Mouse (Mus musculus) neural tube, embryonic 11.5 days (tissue): Measurements from ENCODE around the gene Kif26b. TPM values are rescaled to one million over a fixed set of nuclear protein-coding genes. Genes with fewer than 3 reads are reported as not detected.

Source experiments
- ATAC-seq: fragments of 200-750 bp; cut with Nextera tagmentation; 2 replicates; pipeline ENCODE4 v1.8.0; 2017; ENCODE audit warnings: moderate number of reproducible peaks, mild to moderate bottlenecking, moderate TSS enrichment, moderate library complexity; ENCODE audit not compliant: insufficient read depth, low FRiP score, low TSS enrichment
- DNase-seq: peaks from one replicate; pipeline ENCODE4 v3.0.0-alpha.2; 2015; ENCODE audit warnings: low spot score
- H3K27ac ChIP-seq: fragments of 300-500 bp; sonication (generic); 2 replicates; pipeline ENCODE4 v1.5.1; 2014; ENCODE audit warnings: low read depth, mild to moderate bottlenecking, low read length
- H3K27me3 ChIP-seq: fragments of 300-500 bp; sonication (generic); 2 replicates; pipeline ENCODE4 v1.6.1; 2014; ENCODE audit warnings: mild to moderate bottlenecking, low read length, mixed read lengths; ENCODE audit not compliant: control insufficient read depth, insufficient read depth
- H3K36me3 ChIP-seq: fragments of 300-500 bp; sonication (generic); 2 replicates; pipeline ENCODE4 v1.6.1; 2014; ENCODE audit warnings: mild to moderate bottlenecking, low read length, moderate library complexity, mixed read lengths; ENCODE audit not compliant: control insufficient read depth, insufficient read depth
- H3K4me1 ChIP-seq: fragments of 300-500 bp; sonication (generic); 2 replicates; pipeline ENCODE4 v1.6.1; 2014; ENCODE audit warnings: low read length, mixed read lengths; ENCODE audit not compliant: control insufficient read depth, insufficient read depth
- H3K4me2 ChIP-seq: fragments of 300-500 bp; sonication (generic); 2 replicates; pipeline ENCODE4 v1.6.1; 2014; ENCODE audit warnings: low read depth, mild to moderate bottlenecking, moderate library complexity
- H3K4me3 ChIP-seq: fragments of 300-500 bp; sonication (generic); 2 replicates; pipeline ENCODE4 v1.5.1; 2014; ENCODE audit warnings: low read depth, low read length
- H3K9ac ChIP-seq: fragments of 300-500 bp; sonication (generic); 2 replicates; pipeline ENCODE4 v1.6.1; 2014; ENCODE audit warnings: mild to moderate bottlenecking, low read length
- H3K9me3 ChIP-seq: fragments of 300-500 bp; sonication (generic); 2 replicates; pipeline ENCODE4 v1.6.1; 2016; ENCODE audit warnings: low read length; ENCODE audit not compliant: control insufficient read depth
- WGBS: fragments of 180-500 bp; shearing (Covaris S2); extraction: QIAGEN DNeasy Blood & Tissue Kit; methylation state at CpG from one replicate; pipeline ENCODE4 v1.1.7; 2014; 5-methylcytosine and 5-hydroxymethylcytosine counted together
- polyA plus RNA-seq: library from polyadenylated mRNA; unstranded; fragments of >200 nt; fragmentation: Nextera tagmentation; extraction: Ambion mirVana; gene quantifications from 2 replicates; pipeline ENCODE4 v1.2.1, GENCODE M21; 2014

Gene Kif26b
- polyA plus RNA-seq, 1 experiment from 2014 or later, result 6.5 TPM

- DNase-seq (no peak), ATAC-seq (no peak)
- H3K9me3 ChIP-seq, result no peaks in the 10 kb centered on the region
- no peaks in the 10 kb centered on the region for H3K36me3 ChIP-seq
- no peak overlapping the region for H3K4me2 ChIP-seq
- H3K4me3 ChIP-seq, result no peak overlapping the region
- WGBS, result 89% methylated on average over 6 of the region's 6 CpGs
- no peak overlapping the region for H3K9ac ChIP-seq
- no peaks in the 10 kb centered on the region; the same call in 1 of the 2 replicates for H3K4me1 ChIP-seq
- no peaks in the 10 kb centered on the region for H3K27me3 ChIP-seq
- no peak overlapping the region for H3K27ac ChIP-seq
Observed at GRCm38 (mm10) chr1:178769988-178770387, 241.1 kb downstream of the Kif26b start.

GRCm38 (mm10) chr1:178770626-178771362 lies 241.9 kb downstream of the Kif26b start:
- Histone ChIP-seq H3K4me2 (no peak overlapping the region), H3K9me3 (no peaks in the 10 kb centered on the region), H3K36me3 (no peaks in the 10 kb centered on the region), H3K27ac (no peak overlapping the region), H3K4me1 (no peaks in the 10 kb centered on the region; the same call in 1 of the 2 replicates), H3K4me3 (no peak overlapping the region), H3K9ac (no peak overlapping the region), H3K27me3 (no peaks in the 10 kb centered on the region)
- DNase-seq (peak; percentile 22), ATAC-seq (no peak)
- 68% methylated on average over 6 of the region's 7 CpGs for WGBS

DNA sequence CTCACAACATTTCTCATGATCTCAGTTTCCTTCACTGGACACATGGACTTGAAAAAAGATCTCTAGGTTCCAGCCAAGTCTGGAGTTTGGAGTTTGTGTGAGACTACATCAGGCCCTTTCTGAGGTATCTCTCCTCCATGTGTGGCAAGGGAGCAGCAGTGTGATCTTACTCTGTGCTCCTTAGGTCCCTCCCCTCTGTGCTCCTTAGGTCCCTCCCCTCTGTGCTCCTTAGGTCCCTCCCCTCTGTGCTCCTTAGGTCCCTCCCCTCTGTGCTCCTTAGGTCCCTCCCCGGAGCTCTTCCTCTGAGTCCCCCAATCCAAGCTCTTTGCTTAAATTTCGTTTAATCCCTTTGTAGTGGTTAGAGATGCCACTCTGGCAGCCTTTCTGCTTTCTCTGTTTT lies 250.8 kb downstream of the Kif26b start:
- WGBS, result 49% methylated on average over 2 of the region's 2 CpGs
- Histone ChIP-seq H3K4me2 (no peak overlapping the region), H3K36me3 (no peaks in the 10 kb centered on the region), H3K9me3 (no peaks in the 10 kb centered on the region), H3K4me3 (no peak overlapping the region), H3K27me3 (no peaks in the 10 kb centered on the region), H3K4me1 (no peaks in the 10 kb centered on the region), H3K27ac (no peak overlapping the region), H3K9ac (no peak overlapping the region)
- no peak for DNase-seq
- ATAC-seq, result no peak

DNA sequence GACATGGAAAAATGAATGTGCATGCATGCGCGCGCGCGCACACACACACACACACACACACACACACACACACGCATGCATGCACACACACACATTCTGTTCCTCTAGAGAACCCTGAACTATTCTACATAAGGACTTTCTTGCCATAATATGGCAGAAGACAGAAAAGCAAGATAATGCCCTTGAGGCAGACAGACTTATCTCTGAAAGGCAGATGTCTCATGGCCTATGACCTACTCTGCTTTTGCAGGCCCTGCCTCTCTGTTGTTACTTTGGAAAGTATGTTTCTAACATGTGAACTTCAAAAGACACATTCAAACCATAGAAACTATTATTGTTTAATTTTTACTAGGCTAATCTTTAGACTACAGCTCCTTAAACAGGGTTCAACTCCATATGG lies 255.1 kb downstream of the Kif26b start:
- no peaks in the 10 kb centered on the region for H3K4me1 ChIP-seq
- no peaks in the 10 kb centered on the region for H3K36me3 ChIP-seq
- H3K4me2 ChIP-seq, result no peak overlapping the region
- WGBS, result 94% methylated on average over 6 of the region's 6 CpGs
- no peak overlapping the region for H3K9ac ChIP-seq
- no peak overlapping the region for H3K27ac ChIP-seq
- no peaks in the 10 kb centered on the region for H3K27me3 ChIP-seq
- no peak for ATAC-seq
- H3K4me3 ChIP-seq, result no peak overlapping the region
- no peak for DNase-seq
- no peaks in the 10 kb centered on the region for H3K9me3 ChIP-seq

DNA sequence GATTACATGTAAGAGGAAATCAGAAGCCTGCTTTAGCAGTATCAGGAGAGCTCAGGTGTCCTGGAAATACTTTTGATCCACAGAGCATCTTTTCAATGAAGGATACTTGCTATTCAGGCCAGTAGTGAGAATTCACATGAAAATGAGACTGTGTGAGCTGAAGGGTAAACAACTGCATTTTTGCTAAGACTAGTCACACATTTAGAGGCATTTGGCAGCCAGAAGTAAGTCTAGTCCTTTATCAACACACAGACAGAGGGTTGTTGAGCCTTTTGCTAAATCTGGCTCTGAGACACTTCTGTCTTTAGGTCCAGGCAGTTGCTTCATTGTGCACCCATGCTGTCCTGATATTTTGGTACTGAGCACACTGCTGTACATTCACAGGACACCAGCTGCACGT lies 262.3 kb downstream of the Kif26b start:
- WGBS, result 63% methylated on average over 1 of the region's 1 CpGs
- ATAC-seq, result no peak

DNA sequence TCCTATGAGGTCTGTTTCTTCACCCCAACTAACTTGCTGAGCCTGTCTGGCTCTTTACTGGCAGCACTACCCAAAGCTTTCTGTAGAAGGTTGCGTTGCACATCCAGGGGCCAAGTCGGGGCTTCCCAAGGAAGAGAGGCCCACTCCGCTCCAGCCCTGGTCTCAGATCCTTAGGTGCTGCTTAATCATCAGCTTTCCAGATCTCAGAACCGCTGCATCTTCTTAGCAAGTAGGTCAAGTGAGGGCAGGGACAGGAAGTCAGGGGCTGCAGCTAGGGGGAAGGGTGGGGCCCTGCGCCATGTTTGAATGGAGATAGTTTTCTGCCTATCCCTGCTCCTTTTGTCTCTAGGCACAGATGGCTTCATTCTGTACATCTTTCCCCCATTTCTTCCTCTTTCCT lies 263.8 kb downstream of the Kif26b start:
- no peaks in the 10 kb centered on the region for H3K9me3 ChIP-seq
- ATAC-seq (no peak), DNase-seq (no peak)
- H3K4me1 ChIP-seq, result no peaks in the 10 kb centered on the region
- no peak overlapping the region for H3K4me2 ChIP-seq
- no peak overlapping the region for H3K9ac ChIP-seq
- H3K4me3 ChIP-seq, result no peak overlapping the region
- WGBS, result 90% methylated on average over 5 of the region's 5 CpGs
- H3K27ac ChIP-seq, result no peak overlapping the region
- H3K36me3 ChIP-seq, result no peaks in the 10 kb centered on the region
- no peaks in the 10 kb centered on the region for H3K27me3 ChIP-seq

More for the DNA sequence above, 262.3 kb downstream of the Kif26b start:
- H3K4me2 ChIP-seq, result no peak overlapping the region
- H3K27ac ChIP-seq, result no peak overlapping the region
- H3K27me3 ChIP-seq, result no peaks in the 10 kb centered on the region
- H3K4me1 ChIP-seq, result no peaks in the 10 kb centered on the region
- no peak overlapping the region for H3K4me3 ChIP-seq
- H3K9ac ChIP-seq, result no peak overlapping the region
- H3K9me3 ChIP-seq, result no peaks in the 10 kb centered on the region
- DNase-seq, result no peak
- H3K36me3 ChIP-seq, result no peaks in the 10 kb centered on the region

- 0 out of 2 replicates have a peak, but pooled peaks cover 2% of the 10 kb centered on the region for H3K4me1 ChIP-seq
- ATAC-seq (no peak), DNase-seq (no peak)
- no peak overlapping the region for H3K27ac ChIP-seq
- H3K4me3 ChIP-seq, result no peak overlapping the region
- H3K36me3 ChIP-seq, result no peaks in the 10 kb centered on the region
- H3K9ac ChIP-seq, result no peak overlapping the region
- H3K9me3 ChIP-seq, result no peaks in the 10 kb centered on the region
- WGBS, result 91% methylated on average over 7 of the region's 7 CpGs
- no peaks in the 10 kb centered on the region for H3K27me3 ChIP-seq
- H3K4me2 ChIP-seq, result no peak overlapping the region
Observed at GRCm38 (mm10) chr1:178794866-178795265, 265.9 kb downstream of the Kif26b start.

DNA sequence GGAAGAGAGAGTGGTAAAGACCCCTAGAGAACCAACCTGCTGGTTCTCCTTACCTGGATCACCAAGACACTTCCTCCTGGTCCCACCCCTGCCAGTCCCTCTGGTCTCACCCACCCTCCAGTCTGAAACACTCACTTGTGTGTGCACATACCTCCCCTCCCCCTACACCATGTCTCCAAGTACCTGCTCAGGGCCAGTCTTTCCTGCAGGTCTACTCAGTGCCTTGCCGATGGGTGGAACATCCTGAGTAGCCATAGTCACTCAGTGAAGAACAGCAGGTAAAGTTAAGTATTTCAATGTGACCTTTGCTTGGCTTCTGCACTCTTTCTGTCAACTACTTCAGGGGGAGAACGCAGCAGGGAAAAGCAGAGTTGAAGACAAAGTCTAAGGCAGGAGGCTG lies 268.5 kb downstream of the Kif26b start:
- no peak overlapping the region for H3K9ac ChIP-seq
- H3K36me3 ChIP-seq, result no peaks in the 10 kb centered on the region
- ATAC-seq (no peak), DNase-seq (no peak)
- WGBS, result 94% methylated on average over 2 of the region's 2 CpGs
- no peak overlapping the region for H3K27ac ChIP-seq
- H3K9me3 ChIP-seq, result no peaks in the 10 kb centered on the region
- no peaks in the 10 kb centered on the region for H3K27me3 ChIP-seq
- H3K4me1 ChIP-seq, result 0 out of 2 replicates have a peak, but pooled peaks cover 2% of the 10 kb centered on the region
- no peak overlapping the region for H3K4me3 ChIP-seq
- H3K4me2 ChIP-seq, result no peak overlapping the region

DNA sequence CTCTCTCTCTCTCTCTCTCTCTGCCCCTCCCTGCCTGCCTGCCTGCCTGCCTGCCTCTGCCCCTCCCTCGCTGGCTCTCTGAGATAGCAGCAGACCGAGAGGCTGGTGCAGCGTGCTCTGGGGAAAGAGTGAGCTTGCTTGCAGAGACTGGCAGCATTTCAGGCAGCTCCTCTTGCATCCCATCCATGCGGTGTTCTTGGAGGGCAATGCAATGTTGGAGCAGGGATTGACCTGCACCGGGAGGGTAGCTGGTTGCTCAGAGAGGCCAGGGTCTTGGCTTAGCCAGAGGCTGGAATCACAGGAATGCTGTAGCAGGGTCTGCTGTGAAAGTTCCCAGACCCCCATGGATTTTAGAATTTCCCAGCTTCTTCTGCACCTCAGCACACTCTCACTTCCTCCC lies 269.4 kb downstream of the Kif26b start:
- Histone ChIP-seq H3K36me3 (no peaks in the 10 kb centered on the region), H3K9me3 (no peaks in the 10 kb centered on the region), H3K4me1 (0 out of 2 replicates have a peak, but pooled peaks cover 2% of the 10 kb centered on the region), H3K9ac (no peak overlapping the region), H3K27ac (no peak overlapping the region), H3K4me2 (peak overlapping the region; percentile 3; the same call in 1 of the 2 replicates), H3K27me3 (no peaks in the 10 kb centered on the region), H3K4me3 (no peak overlapping the region)
- DNase-seq (peak; percentile 42), ATAC-seq (no peak)
- WGBS, result 11% methylated on average over 5 of the region's 5 CpGs
